Mouse (Mus musculus): Measurements from ENCODE around the gene Cdh18. TPM values are rescaled to one million over a fixed set of nuclear protein-coding genes. Genes with fewer than 3 reads are reported as not detected.

Cdh18 gene
- polyA plus RNA-seq, 1 experiment from 2014 or later, result 0.52 TPM

GRCm38 (mm10) chr15:22776346-22776745 lies 227.5 kb downstream of the Cdh18 start:
- no peak for ATAC-seq (replicated peaks; ENCODE audit: low FRiP score)
- Histone ChIP-seq H3K27ac (no peak overlapping the region), H3K27me3 (no peaks in the 10 kb centered on the region), H3K9me3 (replicated peaks) (no peaks in the 10 kb centered on the region), H3K4me3 (replicated peaks) (no peak overlapping the region), H3K4me1 (no peaks in the 10 kb centered on the region), H3K4me2 (no peak overlapping the region), H3K36me3 (no peaks in the 10 kb centered on the region), H3K9ac (no peak overlapping the region)
- 85% methylated on average over 4 of the region's 4 CpGs for WGBS

- H3K9ac ChIP-seq, result no peak overlapping the region
- WGBS, result 72% methylated on average over 6 of the region's 6 CpGs
- ATAC-seq (replicated peaks; ENCODE audit: low FRiP score), result no peak
Observed at GRCm38 (mm10) chr15:22789696-22790095, 240.9 kb downstream of the Cdh18 start.

GRCm38 (mm10) chr15:22791791-22792190 lies 243.0 kb downstream of the Cdh18 start:
- no peak overlapping the region for H3K9ac ChIP-seq
- no peaks in the 10 kb centered on the region for H3K4me1 ChIP-seq
- H3K27me3 ChIP-seq, result no peaks in the 10 kb centered on the region
- no peak overlapping the region for H3K27ac ChIP-seq
- no peak for ATAC-seq (replicated peaks; ENCODE audit: low FRiP score)
- no peaks in the 10 kb centered on the region for H3K9me3 ChIP-seq (replicated peaks)
- no peak overlapping the region for H3K4me3 ChIP-seq (replicated peaks)
- no peak overlapping the region for H3K4me2 ChIP-seq
- WGBS, result 87% methylated on average over 3 of the region's 3 CpGs
- no peaks in the 10 kb centered on the region for H3K36me3 ChIP-seq

More at GRCm38 (mm10) chr15:22789696-22790095, 240.9 kb downstream of the Cdh18 start:
- no peaks in the 10 kb centered on the region for H3K27me3 ChIP-seq
- H3K27ac ChIP-seq, result no peak overlapping the region
- no peaks in the 10 kb centered on the region for H3K9me3 ChIP-seq (replicated peaks)
- H3K4me1 ChIP-seq, result no peaks in the 10 kb centered on the region
- H3K4me2 ChIP-seq, result no peak overlapping the region
- H3K4me3 ChIP-seq (replicated peaks), result no peak overlapping the region
- no peaks in the 10 kb centered on the region for H3K36me3 ChIP-seq

- H3K9me3 ChIP-seq (replicated peaks), result no peaks in the 10 kb centered on the region
- no peak overlapping the region for H3K4me2 ChIP-seq
- H3K36me3 ChIP-seq, result no peaks in the 10 kb centered on the region
- no peak overlapping the region for H3K27ac ChIP-seq
- H3K4me1 ChIP-seq, result no peaks in the 10 kb centered on the region
- H3K4me3 ChIP-seq (replicated peaks), result no peak overlapping the region
- H3K9ac ChIP-seq, result no peak overlapping the region
- no peaks in the 10 kb centered on the region for H3K27me3 ChIP-seq
- no peak for ATAC-seq (replicated peaks; ENCODE audit: low FRiP score)
Observed at GRCm38 (mm10) chr15:22833127-22833526, 284.3 kb downstream of the Cdh18 start.

GRCm38 (mm10) chr15:22837173-22837572 lies 288.4 kb downstream of the Cdh18 start:
- no peaks in the 10 kb centered on the region for H3K27me3 ChIP-seq
- H3K36me3 ChIP-seq, result no peaks in the 10 kb centered on the region
- H3K4me2 ChIP-seq, result no peak overlapping the region
- ATAC-seq (replicated peaks; ENCODE audit: low FRiP score), result no peak
- H3K4me3 ChIP-seq (replicated peaks), result no peak overlapping the region
- 64% methylated on average over 1 of the region's 1 CpGs for WGBS
- H3K9me3 ChIP-seq (replicated peaks), result no peaks in the 10 kb centered on the region
- H3K4me1 ChIP-seq, result no peaks in the 10 kb centered on the region
- no peak overlapping the region for H3K27ac ChIP-seq
- no peak overlapping the region for H3K9ac ChIP-seq

- Histone ChIP-seq H3K4me3 (replicated peaks) (no peak overlapping the region), H3K27me3 (no peaks in the 10 kb centered on the region), H3K27ac (no peak overlapping the region), H3K9ac (no peak overlapping the region), H3K9me3 (replicated peaks) (no peaks in the 10 kb centered on the region), H3K4me1 (no peaks in the 10 kb centered on the region), H3K36me3 (no peaks in the 10 kb centered on the region), H3K4me2 (no peak overlapping the region)
- no peak for ATAC-seq (replicated peaks; ENCODE audit: low FRiP score)
Observed at GRCm38 (mm10) chr15:22857704-22858103, 308.9 kb downstream of the Cdh18 start.

GRCm38 (mm10) chr15:22870679-22871078 lies 321.9 kb downstream of the Cdh18 start:
- Histone ChIP-seq H3K4me1 (no peaks in the 10 kb centered on the region), H3K36me3 (no peaks in the 10 kb centered on the region), H3K27ac (no peak overlapping the region), H3K9ac (no peak overlapping the region), H3K27me3 (no peaks in the 10 kb centered on the region), H3K4me3 (replicated peaks) (no peak overlapping the region), H3K9me3 (replicated peaks) (no peaks in the 10 kb centered on the region), H3K4me2 (no peak overlapping the region)
- ATAC-seq (replicated peaks; ENCODE audit: low FRiP score), result no peak
- WGBS, result 24% methylated on average over 1 of the region's 1 CpGs

- no peaks in the 10 kb centered on the region for H3K9me3 ChIP-seq (replicated peaks)
- no peaks in the 10 kb centered on the region for H3K27me3 ChIP-seq
- no peak for ATAC-seq (replicated peaks; ENCODE audit: low FRiP score)
- H3K4me1 ChIP-seq, result no peaks in the 10 kb centered on the region
- WGBS, result 63% methylated on average over 4 of the region's 4 CpGs
- no peak overlapping the region for H3K27ac ChIP-seq
- no peak overlapping the region for H3K4me3 ChIP-seq (replicated peaks)
- H3K9ac ChIP-seq, result no peak overlapping the region
- H3K4me2 ChIP-seq, result no peak overlapping the region
- H3K36me3 ChIP-seq, result no peaks in the 10 kb centered on the region
Observed at GRCm38 (mm10) chr15:22897724-22898123, 348.9 kb downstream of the Cdh18 start.

- Histone ChIP-seq H3K4me2 (no peak overlapping the region), H3K4me3 (replicated peaks) (no peak overlapping the region), H3K36me3 (no peaks in the 10 kb centered on the region), H3K27ac (no peak overlapping the region), H3K27me3 (no peaks in the 10 kb centered on the region), H3K9ac (no peak overlapping the region), H3K4me1 (no peaks in the 10 kb centered on the region), H3K9me3 (replicated peaks) (no peaks in the 10 kb centered on the region)
- 69% methylated on average over 4 of the region's 4 CpGs for WGBS
- no peak for ATAC-seq (replicated peaks; ENCODE audit: low FRiP score)
Observed at GRCm38 (mm10) chr15:22898208-22898607, 349.4 kb downstream of the Cdh18 start.

GRCm38 (mm10) chr15:22914444-22914843 lies 365.6 kb downstream of the Cdh18 start:
- no peak overlapping the region for H3K4me3 ChIP-seq (replicated peaks)
- no peaks in the 10 kb centered on the region for H3K27me3 ChIP-seq
- no peak for ATAC-seq (replicated peaks; ENCODE audit: low FRiP score)
- no peaks in the 10 kb centered on the region for H3K36me3 ChIP-seq
- no peak overlapping the region for H3K27ac ChIP-seq
- H3K4me2 ChIP-seq, result no peak overlapping the region
- H3K9me3 ChIP-seq (replicated peaks), result no peaks in the 10 kb centered on the region
- H3K4me1 ChIP-seq, result no peaks in the 10 kb centered on the region
- H3K9ac ChIP-seq, result no peak overlapping the region

GRCm38 (mm10) chr15:22934293-22934692 lies 385.5 kb downstream of the Cdh18 start:
- Histone ChIP-seq H3K27me3 (no peaks in the 10 kb centered on the region), H3K4me3 (replicated peaks) (no peak overlapping the region), H3K4me2 (no peak overlapping the region), H3K27ac (no peak overlapping the region), H3K9me3 (replicated peaks) (no peaks in the 10 kb centered on the region), H3K4me1 (no peaks in the 10 kb centered on the region), H3K36me3 (no peaks in the 10 kb centered on the region), H3K9ac (no peak overlapping the region)
- ATAC-seq (replicated peaks; ENCODE audit: low FRiP score), result no peak
- 41% methylated on average over 4 of the region's 4 CpGs for WGBS

- no peaks in the 10 kb centered on the region for H3K36me3 ChIP-seq
- no peak overlapping the region for H3K27ac ChIP-seq
- no peak for ATAC-seq (replicated peaks; ENCODE audit: low FRiP score)
- no peak overlapping the region for H3K4me2 ChIP-seq
- H3K4me1 ChIP-seq, result no peaks in the 10 kb centered on the region
- H3K27me3 ChIP-seq, result no peaks in the 10 kb centered on the region
- H3K4me3 ChIP-seq (replicated peaks), result no peak overlapping the region
- 90% methylated on average over 1 of the region's 1 CpGs for WGBS
- H3K9me3 ChIP-seq (replicated peaks), result no peaks in the 10 kb centered on the region
- no peak overlapping the region for H3K9ac ChIP-seq
Observed at GRCm38 (mm10) chr15:22947234-22947633, 398.4 kb downstream of the Cdh18 start.

GRCm38 (mm10) chr15:22969424-22969823 lies 420.6 kb downstream of the Cdh18 start:
- Histone ChIP-seq H3K36me3 (no peaks in the 10 kb centered on the region), H3K9me3 (replicated peaks) (no peaks in the 10 kb centered on the region), H3K4me2 (no peak overlapping the region), H3K4me3 (replicated peaks) (no peak overlapping the region), H3K27ac (no peak overlapping the region), H3K4me1 (no peaks in the 10 kb centered on the region), H3K9ac (no peak overlapping the region), H3K27me3 (no peaks in the 10 kb centered on the region)
- no peak for ATAC-seq (replicated peaks; ENCODE audit: low FRiP score)
- 74% methylated on average over 11 of the region's 11 CpGs for WGBS
